Mouse (Mus musculus) CD4-positive, CD25-positive, alpha-beta regulatory T cell, adult 4 months (primary cell): Measurements from ENCODE around the gene Morc2a. TPM values are rescaled to one million over a fixed set of nuclear protein-coding genes. Genes with fewer than 3 reads are reported as not detected.

Experiments used
- ATAC-seq: one replicate; pipeline ENCODE4 v1.8.0; 2017
- polyA plus RNA-seq, 2 experiments: library from polyadenylated mRNA; unstranded; fragments of 100-300 nt; shearing (Covaris generic); gene quantifications; one replicate each; pipeline ENCODE4 v1.2.1; 2017

The Morc2a gene
- polyA plus RNA-seq, 2 experiments from 2014 or later: 8.1 to 10.7 TPM

- ATAC-seq: no peak
Measured at GRCm38 (mm10) chr11:3738778-3739177, 89.8 kb downstream of the Morc2a start.

Other genes with a start within 250 kb of the Morc2a start
- 10 to 100 TPM; 70.9 to 98.5 TPM for gene Limk2, start 240.0 kb upstream of the Morc2a start, polyA plus RNA-seq
- gene Rnf185, start 196.8 kb upstream of the Morc2a start, polyA plus RNA-seq: 10 to 100 TPM; 26.6 to 29.4 TPM
- gene Pla2g3, start 160.9 kb upstream of the Morc2a start, polyA plus RNA-seq: under 1 TPM in 1 of 2 experiments, not detected in 1; 0.20 TPM
- gene Inpp5j, start 144.4 kb upstream of the Morc2a start, polyA plus RNA-seq: under 1 TPM in 1 of 2 experiments, not detected in 1; 0.13 TPM
- 1 to 10 TPM; 7.6 to 8.9 TPM for gene Selenom, start 134.5 kb upstream of the Morc2a start, polyA plus RNA-seq
- under 1 TPM; 0.16 to 0.65 TPM for gene Smtn, start 108.6 kb upstream of the Morc2a start, polyA plus RNA-seq
- not detected for gene Osbp2, start 214.7 kb downstream of the Morc2a start, polyA plus RNA-seq
- gene 4921536K21Rik, start 245.9 kb downstream of the Morc2a start, polyA plus RNA-seq: not detected
- under 1 TPM; 0.36 to 0.63 TPM for gene Dusp18, start 246.0 kb downstream of the Morc2a start, polyA plus RNA-seq